Mouse (Mus musculus): ENCODE results near the gene Zcchc24.

Zcchc24 gene

DNA sequence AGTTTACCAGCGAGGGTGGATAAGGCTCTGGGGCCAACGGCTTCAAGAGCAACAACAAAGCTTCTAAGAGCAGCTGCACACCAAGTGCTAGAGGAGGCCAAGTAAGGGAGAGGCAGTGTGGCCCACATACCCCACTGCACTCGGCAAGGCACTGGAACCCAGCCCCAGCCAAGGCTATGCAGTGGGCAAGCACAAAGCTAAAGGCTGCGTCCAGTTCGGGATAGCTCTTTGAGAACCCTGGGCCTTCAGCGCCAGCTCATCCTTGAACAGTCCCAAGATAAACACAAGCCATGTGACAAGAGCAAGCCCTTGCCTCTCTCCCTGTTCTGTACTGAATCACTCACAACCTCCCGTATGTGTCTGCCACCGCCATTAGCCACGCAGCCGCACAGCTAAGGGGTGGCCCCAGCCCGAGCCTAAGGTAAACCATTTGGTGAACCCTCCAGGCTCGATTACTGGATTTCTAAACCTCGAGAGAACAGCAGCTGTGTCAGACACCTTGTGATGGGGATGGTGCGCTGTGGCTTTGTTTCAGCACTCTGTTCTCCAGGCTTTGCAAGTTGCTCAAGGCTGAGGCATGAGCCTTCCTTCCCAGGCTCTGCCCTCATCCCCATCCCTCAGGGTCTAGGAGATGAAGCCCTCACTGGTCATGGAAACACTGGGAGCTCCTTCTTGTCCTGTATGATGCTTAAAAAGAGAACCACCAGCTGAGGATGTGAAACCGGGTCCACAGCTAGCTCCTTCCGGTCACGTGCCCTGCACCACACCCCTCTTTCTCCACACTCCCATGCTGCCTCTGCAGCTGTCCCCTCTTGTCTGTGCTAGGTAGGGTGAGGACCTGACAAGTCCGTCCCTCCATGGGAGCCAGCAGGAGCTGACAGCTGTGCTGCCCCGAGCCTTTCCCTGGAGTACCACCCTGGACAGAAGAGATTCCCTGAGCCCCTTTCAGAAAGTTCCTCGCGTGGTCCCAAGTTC, 21.6 kb downstream of the Zcchc24 start:
- DNase-seq, result peak in 1 of 2 experiments; percentile 33

DNA sequence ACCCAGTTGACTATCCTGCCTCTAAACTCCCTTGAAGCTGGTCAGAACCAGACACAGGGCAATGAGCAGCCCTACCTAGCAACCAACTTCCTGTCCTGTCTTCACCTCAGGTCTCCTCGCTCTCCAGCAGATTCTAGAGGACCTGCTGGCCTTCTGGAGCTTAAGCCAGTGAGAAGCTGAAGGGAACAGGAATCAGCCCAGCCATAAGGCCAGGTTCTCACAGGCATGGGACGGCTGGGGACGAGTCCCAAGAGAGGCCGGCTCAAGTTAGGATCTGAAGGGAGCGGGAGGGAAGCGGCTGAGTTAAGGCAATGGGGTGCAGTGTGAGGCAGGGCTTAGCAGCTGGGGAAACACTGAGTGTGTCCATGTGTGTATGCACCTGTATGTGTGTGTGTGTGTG, 22.5 kb downstream of the Zcchc24 start:
- DNase-seq, result no peak

DNA sequence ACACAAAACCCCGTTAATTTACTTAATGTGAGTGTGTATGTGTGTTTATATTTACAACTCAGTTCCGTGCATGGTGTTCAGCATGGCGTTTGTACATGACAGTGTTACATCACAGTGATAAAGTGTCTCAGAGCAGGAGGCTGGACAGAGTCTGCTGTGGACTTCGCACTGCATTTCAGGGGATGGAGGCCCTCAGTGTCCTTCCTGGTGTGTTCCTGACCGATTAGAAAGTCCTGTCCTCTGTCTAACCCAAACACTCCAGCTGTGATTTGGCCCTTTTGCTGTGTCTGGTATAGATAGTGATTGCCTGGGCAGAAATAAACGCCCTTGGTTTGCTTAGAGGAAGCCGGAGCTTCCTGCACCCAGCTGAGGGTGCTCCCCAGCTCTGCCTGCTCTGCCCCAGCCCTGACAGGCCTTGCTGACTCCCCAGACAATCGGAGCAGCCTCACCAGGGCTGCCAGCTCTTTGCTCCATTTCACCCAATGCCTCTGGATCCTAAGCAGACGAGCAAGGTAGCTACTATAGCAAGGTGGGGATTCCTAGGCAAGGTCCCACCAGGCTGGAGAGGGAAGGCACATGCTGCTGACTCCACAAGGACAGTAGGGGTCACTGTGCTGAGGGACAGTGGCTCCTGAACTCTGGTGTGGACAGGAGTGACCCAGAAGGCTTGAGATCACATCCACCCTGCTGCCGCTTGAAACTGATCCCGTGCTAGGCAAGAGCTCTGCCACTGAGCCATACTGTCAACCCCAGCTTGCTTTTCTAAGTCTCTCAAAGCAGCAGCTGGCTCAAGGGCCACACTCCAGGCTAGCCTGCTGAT, 23.3 kb downstream of the Zcchc24 start:
- DNase-seq, result peak in 1 of 2 experiments; percentile 22

DNA sequence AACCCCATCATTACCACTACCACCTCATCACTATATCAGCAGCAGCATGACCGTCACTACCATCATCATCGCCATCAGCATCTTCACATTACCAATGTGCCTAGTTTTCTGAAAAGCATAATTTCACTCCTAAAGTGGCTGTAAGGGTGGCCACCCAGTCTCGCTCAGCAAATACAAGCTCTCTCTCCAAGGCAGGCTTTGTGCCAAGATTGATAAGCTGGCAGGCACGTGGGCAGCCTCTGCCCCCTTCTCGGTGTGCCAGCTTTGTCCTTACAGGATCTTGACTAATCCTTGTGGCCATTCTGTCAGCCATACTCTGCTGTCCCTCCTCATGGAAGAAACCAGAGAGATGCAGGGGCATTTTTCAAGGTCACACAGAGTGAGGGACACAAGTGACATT, 25.9 kb downstream of the Zcchc24 start:
- DNase-seq, result no peak

DNA sequence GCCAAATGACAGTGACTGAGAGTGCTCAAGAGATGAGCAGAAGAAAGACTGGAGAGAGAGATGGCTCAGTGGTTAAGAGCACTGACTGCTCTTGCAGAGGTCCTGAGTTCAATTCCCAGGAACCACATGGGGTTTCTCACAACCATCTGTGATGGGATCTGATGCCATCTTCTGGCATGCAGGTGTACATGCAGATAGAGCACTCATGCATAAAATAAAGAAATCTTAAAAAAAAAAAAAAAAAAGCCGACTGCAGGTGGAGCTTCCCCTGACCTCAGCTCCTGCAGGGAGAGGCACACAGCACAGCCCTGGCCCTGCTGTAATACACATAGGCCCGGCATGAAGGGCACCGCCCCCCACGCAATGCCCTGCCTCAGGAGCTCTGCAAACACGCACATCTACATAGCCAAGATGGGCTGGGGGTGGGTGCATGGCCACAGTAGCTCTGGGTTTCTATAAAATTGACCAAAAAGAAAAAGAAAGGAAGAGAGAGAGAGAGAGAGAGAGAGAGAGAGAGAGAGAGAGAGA, 26.9 kb downstream of the Zcchc24 start:
- no peak for DNase-seq

DNA sequence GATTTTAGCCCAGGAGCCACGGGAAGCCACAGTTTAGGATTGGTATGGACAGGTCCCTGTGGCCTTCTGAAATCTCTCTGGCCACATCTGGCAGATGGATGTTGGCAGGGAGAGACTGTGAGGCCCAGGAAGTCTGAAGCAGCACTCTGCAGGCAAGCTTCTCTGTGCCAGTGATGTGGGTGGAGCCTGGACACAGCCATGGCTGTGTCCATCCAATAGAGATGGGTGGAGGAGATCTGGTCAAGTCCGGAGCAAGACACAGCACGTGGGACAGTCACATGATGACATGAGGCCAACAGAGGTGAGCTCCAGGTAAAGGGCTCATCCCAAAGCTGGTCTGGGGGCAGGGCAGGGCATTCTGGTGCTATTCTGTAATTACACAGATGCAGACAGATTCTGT, 27.6 kb downstream of the Zcchc24 start:
- DNase-seq, result no peak

DNA sequence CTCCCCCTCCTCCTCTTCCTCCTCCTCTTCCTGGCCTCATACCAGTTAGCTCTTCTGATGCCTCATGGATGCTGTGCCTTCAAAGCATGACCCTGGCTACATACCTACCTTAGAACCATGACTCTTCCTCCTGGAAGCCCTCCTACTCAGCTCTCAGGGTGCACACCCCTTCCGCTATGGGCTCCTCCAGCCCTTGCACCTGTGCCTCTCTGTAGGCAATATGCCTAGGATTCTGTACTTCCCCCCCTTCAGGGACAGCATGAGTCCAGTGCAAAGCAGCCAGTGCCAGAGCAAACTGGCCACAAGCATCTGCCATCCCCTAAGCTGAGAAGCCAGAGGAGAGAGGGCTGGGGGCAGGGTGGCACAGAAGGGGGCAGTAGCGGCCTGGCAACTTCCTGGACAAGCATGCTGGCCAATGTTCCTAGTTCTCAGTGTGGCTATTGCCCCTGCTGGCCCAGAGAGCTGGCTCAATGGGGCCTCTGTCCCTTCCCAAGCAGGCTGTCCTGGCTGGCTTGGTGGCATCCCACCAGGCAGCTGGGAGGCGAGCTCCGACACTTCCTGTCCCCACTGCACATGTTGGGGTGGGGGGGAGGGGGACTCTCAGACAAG, 28.8 kb downstream of the Zcchc24 start:
- no peak for DNase-seq

DNA sequence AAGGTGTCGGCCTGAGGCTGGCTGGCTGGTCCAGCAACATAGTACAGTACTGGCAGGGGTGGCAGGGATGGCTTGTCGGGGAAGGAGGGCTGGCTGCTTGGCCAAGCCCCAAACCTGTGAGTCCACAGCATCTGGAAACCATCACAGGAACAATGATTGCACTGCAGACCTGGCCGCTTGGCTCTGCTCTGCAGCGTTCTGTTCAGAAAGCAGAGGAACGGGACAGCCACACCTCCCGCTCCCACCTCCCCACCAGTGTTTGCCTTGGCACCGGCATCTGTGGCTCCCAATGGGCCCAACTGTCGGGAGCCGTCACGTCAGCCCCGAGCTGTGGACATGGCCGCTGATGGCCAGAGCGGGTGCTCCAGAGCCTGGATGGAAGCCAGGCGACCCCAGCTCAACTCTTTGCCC, 30.2 kb downstream of the Zcchc24 start:
- peak in 1 of 2 experiments; percentile 39 for DNase-seq

DNA sequence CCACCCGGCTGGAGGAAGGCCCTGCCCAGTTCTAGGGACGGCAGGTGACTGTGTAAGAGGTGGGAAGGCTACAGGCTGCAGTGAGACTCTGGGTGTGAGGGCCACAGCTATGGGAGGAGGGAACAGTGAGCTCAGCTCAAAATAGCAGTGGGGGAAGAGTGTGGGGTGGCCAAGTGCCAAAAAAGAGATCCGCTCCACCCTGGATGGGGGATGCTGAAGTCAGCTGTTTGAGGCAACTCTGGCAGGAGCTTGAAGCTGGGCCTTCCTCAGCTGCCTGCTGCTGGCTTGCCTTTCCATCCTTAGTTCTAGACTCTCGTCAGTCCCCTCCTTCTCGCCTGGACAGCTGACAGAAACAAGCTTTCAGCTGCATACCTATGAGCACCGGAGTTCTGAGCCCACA, 32.2 kb downstream of the Zcchc24 start:
- DNase-seq, result peak; percentile 63 to 66

DNA sequence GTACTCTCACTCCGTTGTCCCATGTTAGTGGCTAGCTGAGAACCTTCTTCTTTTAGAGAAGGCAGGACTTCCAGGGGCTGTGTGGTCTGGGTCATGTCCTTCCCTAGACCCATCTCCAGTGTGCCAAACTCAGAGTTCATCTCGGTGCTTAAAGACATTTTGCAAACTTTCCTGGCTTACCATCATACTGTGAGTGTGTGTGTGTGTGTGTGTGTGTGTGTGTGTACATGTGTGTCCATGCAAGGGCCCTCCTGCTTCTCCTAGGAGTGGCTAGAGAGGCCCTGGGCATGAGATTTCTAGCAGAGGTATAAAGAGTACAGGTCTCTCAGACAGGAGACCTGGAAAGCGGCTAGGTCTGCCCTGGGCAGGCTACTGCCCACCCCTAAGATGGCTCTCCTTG, 32.7 kb downstream of the Zcchc24 start:
- no peak for DNase-seq

DNA sequence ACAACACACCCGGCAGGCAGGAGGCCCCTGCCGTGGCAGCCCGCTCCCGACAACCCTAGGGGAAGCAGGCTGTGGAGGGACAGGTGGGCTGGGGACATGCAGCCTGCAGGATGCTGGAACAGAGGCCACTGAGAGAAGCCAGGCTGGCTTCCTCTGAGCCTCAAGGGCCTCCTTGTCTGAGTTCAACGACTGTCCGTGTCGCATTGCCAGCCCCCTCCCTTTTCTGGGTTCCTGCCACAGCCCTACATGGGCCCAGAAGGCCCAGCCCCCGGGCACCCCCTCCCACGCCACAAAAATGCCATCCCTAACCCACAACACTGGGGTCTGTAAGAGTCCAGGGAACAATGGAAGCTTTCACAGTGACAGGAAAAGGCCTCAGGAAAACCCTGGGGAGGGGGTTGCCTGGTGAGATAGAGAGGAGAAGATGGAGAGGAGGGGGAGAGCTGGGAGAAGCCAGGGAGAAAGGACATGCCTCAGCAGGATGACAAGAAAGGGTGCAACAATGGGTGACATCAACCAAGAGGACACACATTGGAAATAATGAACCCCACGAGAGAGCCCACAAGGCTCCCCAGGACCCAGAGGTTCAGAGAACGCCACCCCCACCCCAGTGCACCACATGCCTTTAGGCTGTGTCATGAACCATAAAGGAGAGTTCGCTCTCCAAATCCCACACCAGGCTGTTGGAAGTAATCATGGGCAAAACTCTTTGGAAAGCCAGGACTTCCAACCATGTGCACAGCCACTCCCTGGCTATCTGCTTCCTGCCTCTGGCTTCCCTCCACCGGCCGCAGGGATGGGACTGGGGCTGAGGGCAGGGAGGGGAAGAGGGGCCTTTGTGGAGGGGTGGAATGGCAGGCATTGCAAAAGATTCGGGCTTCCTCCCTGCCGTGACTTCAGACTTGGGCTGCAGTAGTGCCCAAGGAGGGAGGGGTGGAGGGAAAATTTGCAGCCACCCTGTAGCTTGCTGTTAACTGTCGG, 33.8 kb downstream of the Zcchc24 start:
- DNase-seq, result no peak

DNA sequence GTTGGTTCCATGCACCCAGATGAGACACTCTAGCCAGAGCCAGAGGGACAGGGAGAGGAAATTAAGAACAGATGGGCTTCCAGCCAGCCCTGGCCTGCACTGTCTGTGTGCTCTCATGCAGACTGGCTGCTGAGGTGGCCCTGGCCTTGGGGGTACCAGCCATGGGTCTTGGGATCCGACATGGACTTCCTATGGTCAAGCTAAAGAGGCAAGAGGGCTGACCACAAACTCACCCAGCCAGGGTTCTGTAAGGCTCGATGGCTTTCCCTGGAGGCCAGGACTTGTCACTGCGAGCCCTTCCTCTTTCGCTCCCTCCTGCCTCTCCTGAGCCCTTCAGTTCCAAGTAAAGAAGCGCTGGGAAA, 41.7 kb downstream of the Zcchc24 start:
- no peak for DNase-seq

DNA sequence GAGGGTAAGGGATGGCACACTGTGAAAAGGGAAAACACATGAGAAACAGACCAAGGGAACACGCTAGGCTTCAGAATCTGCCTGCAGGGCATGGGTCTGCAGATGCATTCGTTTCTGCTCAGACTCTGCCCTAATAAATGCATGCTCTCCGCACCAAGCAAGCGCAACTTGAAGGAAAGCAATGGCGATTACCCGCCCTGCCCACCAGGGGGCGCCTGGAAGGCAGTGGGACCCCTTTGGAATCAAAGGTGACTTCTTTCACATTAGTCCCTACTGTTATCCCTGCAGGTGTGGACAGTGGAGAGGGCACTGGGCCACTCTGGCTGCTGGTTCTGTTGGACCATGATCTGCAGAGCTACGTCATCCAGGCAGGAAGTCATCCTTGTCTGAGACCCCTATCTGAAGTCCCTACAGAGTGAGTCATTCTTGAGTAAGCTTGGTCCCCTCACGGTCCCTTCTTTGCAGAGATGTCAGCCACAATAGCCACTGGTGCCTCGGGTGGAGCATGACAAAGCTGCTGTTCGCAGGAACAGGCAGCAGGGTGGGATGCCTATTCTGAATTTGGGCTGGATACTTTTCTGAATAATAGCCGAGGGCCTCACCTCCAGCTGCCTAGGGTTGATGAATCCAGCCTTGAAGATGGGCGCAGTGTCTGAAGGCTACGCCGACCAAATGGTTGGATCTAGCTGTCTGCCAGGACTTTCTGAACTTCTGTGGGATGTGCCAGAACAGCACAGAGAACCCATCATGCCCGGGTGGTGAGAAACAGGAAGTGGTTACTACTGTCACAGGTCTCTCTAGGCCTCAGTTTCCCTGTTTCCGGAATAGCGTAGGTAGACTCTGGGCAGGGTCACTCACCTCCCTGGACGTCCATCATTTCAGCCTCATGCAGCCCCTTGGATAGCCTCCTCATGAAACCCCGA, 42.4 kb downstream of the Zcchc24 start:
- DNase-seq, result peak; percentile 28 to 71

DNA sequence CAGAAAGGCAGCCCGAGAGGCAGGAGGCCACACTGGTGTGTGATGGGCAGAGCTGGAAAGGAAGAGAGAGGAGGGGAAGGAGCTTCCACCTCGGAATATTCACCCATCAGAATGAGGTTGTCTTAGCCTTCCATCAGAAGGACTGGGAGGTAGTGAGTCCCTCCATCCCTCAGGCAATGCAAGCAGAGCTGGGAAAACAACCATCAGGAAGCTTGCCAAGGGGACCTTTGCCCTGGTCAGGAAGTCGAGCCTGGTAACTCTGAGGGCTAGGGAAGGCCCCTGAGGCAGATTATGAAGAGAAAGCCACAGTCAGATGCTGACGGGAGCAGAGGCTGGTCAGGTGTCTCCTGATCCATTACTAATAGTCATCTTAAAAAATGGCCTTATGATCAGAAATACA, 43.1 kb downstream of the Zcchc24 start:
- DNase-seq, result peak; percentile 69 to 71

DNA sequence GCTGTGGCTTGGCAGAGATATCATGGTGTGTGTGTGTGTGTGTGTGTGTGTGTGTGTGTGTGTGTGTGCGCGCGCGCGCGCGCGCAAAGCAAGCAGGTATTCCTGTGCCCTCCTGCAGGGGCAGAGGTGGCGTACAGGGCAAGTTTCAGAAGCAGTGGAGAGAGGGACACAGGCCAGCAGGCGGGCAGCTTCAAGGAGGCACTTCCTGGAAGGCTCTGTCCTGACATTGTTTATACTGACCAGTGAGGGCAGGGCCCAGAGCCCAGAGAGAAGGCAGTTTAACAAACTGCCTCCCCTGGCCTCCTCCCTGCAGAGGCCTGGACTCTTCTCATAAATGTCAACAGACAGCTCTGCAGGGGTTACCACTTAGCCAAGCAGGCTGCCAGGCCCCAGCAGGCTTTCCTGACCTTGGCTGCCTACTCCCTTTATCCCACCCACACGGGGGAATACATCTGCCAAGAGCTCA, 43.8 kb downstream of the Zcchc24 start:
- DNase-seq, result peak; percentile 63 to 71

DNA sequence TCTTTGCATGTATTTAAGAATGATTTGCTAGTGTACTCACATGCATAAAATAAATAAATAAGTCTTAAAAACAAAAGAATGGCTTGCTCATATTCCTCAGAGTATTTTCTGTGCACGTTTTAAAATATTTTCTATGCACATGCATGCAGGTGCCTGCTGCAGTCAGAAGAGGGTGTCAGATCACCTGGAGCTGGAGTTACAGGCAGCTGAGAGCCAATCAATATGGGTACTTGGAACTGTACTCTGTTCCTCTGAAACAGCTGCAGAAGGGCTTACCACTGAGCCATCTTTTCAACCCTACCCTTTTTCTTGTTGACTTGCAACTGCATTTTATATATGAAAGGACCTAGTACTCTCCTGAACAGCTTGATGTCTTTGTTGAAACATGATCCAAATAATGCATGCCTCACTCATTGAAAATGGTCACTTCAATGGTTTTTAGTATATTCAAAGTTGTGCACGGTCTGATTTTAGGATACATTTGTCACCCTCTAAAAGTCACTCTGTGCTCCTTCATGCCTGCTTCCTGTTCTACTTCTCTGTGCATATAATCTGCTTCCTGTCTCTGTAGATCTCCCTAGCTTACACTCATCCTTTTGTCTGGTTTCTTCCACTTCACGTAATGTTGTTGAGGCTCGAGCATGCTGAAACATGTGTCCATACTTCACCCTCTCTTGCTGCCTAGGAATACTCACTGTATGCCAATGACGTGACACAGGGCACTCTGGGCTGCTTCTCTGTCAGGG, 47.7 kb downstream of the Zcchc24 start:
- DNase-seq, result no peak

DNA sequence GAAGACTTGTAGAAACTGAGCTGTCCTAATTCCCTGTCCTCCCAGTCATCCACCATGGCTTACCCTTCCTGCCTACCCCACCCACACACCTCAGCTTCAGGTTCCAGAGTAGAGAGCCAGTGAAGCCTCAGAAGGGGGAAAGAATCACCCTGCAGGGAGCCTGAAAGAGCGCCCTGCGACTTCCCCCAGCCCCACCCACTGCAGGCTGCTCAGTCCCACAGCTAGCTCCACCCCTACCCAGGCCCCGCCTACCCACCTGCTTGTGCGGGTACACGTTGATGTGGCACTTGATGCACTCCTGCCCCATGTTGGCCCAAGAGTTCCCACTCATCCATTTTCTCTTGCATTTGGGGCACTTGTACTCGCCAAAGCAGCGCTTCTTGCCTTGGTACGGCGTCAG, 49.5 kb downstream of the Zcchc24 start:
- no peak for DNase-seq

DNA sequence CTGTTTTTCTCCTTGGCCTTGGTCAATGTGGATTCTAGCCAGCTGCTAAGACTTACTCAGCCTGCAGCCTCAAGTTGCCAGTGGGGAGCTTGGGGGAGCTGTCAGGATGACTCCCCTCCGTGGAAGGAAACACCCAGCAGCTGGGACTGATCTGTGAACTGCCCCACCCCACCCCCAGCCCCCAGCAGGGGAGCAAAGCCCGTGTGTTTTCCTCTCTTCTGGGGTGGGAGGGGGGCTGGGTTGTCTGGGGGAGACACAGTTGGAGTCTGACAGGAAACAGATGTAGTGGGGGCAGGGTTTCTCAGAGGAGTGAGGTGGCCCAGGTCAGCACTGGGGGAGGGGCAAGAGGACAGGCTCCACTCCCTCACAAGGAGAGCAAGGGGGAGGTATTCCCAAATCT, 50.4 kb downstream of the Zcchc24 start:
- DNase-seq, result peak; percentile 57 to 66

DNA sequence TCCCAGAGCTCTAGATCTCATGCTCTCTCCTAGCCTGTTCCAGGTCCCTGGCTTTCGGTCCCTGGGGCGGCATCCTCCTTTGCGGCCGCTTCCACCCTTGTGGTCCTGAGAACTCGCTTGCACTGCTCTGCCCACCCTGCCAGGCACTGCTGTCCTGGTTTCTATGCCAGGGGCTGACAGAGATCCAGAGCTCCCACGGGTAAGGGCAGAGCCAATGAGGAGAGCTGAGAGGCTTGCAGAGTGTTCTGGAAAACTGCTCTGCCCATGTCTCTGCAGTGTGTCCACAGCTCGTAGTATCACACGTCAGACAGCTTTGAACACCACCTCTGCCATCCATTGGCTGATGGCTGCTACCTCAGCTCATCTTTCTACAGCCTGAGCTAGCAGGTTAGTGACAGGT, 51.1 kb downstream of the Zcchc24 start:
- DNase-seq, result no peak

DNA sequence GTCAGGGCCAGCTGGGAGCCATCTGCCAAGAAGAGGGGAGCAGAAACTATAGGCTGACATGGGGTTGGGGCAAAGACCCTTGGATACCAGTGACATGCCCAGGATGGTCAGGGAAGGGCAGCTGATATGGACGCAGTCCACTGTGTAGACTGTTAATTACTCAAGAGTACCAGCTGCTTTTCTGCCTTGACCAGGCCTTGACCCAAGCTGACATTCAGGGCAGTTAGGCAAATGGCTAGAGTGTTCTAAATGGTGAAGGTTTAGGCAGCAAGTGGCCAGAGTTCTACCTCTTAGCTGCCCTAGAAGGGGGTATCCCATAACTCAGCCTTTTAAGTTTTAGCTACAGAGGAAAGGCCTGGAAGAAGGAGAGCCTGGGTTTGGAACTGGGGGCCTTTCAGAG, 52.3 kb downstream of the Zcchc24 start:
- DNase-seq, result no peak

All from kidney, postnatal 36 days (tissue).